Mouse (Mus musculus) heart, adult 18-20 months (tissue): Measurements from ENCODE around the gene Wtap. TPM values are rescaled to one million over a fixed set of nuclear protein-coding genes. Genes with fewer than 3 reads are reported as not detected.
"Not testable (repeated sequence)": the region's sequence is repeated elsewhere in the genome, so short reads cannot be mapped to it uniquely, and the experiment has no call there.

Experiments
- DNase-seq, 2 experiments: peaks; one replicate each; pipeline ENCODE4 v3.0.0; 2021 to 2022; ENCODE audit warnings: mixed read lengths in 1 of 2
- long read RNA-seq, 2 experiments: library from polyadenylated mRNA; stranded (forward); transcript quantifications; one replicate each; pipeline ENCODE4 v2.0.0; 2021
- total RNA-seq, 2 experiments: library from RNA; stranded (reverse); gene quantifications; 2 replicates each; pipeline ENCODE4 v1.2.3; 2021

Wtap gene
- 10 to 100 TPM; 30.2 to 34.1 TPM for total RNA-seq
- long read RNA-seq, experiment 1, transcript Wtap-205 (6 exons, 2,442 nt): minor isoform, 6 of 25 reads
- long read RNA-seq, experiment 1, transcript Wtap-204 (6 exons, 3,187 nt): major isoform, 12 of 25 reads
- long read RNA-seq, experiment 1, partial matches to known transcripts: 0 of 25 reads
- long read RNA-seq, experiment 1, other reads (novel, unspliced or antisense): 2 of 25 reads
- long read RNA-seq, experiment 2, transcript Wtap-203 (8 exons, 2,060 nt): major isoform, 5 of 15 reads
- long read RNA-seq, experiment 2, partial matches to known transcripts: 0 of 15 reads
- long read RNA-seq, experiment 2, other reads (novel, unspliced or antisense): 0 of 15 reads

DNA sequence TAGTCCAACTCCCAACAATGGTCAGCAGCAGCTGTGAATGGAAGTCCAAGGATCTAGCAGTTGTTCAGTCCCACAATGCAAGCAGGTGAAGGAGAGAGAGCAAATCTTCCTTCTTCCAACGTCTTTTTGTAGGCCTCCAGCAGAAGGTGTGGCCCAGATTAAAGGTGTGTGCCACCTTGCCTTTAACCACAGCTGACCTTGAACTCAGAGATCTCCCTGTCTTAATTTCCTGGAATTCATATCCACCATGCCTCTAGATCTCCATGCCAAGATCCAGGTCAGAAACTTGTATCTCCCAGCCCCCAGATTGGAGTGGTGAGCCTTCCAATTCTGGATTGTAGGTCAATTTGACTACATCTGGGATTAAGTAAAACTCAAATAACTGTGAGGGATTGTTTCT, at the start of gene Wtap:
Wtap (minus strand) TSS at position 101 of the 400 bp plus-strand sequence.
- DNase-seq: no peak

DNA sequence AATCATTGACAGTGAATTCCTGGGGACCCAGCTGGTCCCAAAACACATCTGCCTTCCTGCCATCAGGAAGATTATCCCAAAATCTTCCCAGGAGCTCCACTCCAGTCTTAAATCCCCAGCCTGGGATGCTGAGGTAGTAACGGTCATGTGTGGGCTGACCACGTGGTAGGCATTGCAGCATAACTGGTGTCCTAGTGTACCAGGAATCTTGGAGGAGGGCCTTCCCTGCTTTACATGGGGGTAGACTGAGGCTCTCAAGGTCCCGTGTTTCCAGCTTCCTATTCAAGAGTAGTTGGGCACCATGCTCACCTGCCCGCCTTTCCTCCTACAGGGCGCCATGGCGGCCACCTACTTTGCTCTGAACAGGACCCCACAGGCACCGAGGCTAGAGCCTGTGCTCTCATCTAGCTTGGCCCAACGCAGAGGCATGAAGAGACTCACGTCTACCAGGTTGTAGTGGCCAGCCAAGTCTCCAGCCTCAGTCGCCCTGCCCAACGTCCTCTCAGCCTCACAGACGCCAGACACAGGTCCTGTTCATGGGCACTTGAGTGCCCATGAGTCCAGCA, 42.7 kb upstream of the Wtap start:
- DNase-seq: not testable (repeated sequence)

DNA sequence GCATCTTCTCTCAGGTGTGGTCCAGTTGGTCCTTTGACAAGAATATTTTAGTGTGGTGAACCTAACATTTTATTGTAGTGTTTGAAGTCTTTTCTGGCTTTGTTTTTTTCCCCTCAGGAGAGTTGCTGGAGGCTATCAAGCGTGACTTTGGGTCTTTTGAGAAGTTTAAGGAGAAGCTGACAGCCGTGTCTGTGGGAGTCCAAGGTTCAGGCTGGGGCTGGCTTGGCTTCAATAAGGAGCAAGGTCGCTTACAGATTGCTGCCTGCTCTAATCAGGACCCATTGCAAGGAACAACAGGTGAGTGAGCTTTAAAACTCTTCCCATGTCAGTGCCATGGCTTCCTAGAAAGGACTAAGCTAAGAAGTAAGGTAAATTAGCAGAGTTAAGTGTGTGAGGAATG, 19.3 kb upstream of the Wtap start:
- no peak for DNase-seq

DNA sequence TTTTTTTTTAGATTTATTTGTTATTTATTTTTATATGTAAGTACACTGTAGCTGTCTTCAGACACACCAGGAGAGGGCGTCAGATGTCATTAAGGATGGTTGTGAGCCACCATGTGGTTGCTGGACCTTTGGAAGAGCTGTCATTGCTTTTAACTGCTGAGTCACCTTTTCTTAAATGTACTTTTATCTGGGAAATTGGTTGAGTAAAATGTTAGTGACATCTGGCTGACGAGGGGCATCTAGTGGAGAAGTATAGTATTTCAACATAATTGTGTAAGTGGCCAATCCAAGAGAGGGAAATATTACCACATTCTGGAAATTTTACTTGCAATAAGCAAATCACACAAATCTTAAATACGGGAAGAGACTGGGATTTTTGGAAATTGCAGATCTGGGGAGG, 15.9 kb upstream of the Wtap start:
- peak; percentile 58 to 75 for DNase-seq

DNA sequence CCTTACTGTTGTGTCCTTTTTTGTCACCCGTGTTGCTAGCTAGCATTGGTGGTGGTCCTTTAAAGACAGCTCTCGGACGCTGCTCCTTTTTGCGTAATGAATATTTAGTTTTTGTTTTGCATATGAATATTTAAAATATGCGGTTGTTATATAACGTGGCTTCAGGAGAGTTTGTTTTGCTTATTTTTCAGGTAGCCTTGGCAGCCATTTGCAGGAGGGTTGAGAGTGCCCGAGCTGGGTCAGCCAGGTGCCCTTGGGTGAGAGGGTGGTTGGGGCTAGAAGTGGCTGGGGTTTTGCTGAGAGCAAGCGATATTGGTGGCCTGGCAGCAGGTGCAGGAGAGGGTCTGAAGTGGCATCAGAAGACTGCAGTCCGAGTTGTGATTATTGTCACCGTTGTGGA, 14.6 kb upstream of the Wtap start:
- peak; percentile 15 to 46 for DNase-seq

DNA sequence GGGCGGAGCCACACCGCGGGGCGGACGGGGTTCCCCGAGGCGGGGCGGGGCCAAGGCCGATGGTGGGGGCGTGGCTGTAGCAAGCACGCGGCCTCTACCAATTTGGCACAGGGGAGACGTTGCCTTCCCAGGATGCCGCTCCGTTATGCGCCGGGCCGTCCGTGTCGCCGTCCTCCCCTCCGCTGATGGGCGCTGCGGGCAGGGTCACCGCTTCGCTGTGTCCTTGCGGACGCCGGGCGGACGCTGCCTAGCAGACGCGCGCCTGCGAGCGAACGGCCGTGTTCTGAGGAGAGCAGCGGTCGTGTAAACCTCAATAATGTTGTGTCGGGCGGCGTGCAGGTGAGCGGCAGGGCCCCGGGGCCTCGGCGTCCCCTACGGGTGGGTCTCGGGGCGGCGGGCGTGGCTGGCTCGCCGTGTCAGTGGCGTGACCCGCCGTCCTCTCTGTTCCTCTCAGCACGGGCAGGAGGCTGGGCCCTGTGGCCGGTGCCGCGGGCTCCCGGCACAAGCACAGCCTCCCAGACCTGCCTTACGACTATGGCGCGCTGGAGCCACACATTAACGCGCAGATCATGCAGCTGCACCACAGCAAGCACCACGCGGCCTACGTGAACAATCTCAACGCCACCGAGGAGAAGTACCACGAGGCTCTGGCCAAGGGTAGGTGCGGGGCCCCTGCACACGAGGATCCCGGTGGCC, 13.9 kb upstream of the Wtap start:
- DNase-seq: peak; percentile 99

DNA sequence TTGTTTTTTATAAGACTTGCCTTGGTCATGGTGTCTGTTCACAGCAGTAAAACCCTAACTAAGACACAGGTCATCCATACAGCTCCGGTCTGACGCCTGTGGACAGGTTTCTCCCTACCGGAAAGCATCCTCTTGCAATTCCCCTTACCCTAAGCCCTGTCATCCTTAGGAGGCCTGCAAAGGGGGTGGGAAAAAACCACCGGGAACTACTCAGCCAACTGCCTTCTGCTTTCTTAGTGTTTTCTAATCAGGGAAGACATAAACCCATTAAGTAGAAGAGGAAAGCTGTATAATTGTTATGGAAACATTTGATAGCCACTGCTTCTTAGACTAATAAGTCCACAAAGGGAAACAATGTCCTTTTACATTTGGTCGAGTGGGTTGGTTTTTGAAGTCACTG, 13.0 kb upstream of the Wtap start:
- no peak for DNase-seq

DNA sequence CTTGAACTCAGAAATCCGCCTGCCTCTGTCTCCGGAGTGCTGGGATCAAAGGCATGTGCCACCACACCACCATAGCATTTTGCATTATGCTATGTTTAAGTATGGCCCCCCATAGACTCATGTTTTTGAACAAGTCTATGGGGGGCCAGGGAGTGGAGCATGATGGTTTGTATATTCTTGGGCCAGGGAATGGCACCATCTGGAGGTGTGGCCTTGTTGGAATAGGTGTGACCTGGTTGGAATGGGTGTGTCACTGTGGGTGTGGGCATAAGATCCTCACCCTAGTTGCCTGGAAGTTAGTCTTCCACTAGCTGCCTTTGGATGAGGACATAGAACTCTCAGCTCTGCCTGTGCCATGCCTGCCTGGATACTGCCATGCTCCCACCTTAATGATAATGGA, 12.6 kb upstream of the Wtap start, which contains the start of gene Sod2:
Sod2 (plus strand) TSS at position 301 of the 400 bp plus-strand sequence.
- not testable (repeated sequence) for DNase-seq

DNA sequence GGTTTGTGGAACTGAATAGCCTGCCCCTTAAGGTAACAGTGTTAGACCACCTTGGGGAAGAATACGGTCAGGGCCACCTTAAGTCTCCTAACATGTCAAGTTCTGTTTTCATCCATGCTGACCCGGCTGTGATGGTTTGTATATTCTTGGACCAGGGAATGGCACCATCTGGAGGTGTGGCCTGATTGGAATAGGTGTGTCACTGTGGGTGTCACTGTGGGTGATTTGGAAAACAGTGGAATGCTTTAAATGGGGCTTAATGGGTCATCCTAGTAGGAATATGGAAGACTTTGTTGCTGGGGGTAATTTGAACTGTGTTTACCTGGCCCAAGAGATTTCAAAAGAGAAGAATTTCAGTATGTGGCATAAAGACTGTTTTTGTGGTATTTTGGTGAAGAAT, 10.5 kb upstream of the Wtap start:
- DNase-seq: not testable (repeated sequence)

DNA sequence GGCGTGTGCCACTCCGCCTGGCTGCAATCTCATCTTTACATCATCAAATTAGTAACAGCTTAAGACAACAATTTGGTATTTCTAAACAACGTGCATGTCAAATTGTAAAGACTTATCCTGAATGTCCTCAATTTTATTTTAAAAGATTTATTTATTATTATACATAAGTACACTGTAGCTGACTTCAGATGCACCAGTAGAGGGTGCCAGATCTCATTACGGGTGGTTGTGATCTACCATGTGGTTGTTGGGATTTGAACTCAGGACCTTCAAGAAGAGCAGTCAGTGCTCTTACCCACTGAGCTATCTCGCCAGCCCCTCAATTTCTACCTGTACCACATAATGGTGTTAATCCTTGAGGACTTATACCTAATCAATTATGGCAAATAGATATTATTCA, 8.3 kb upstream of the Wtap start:
- DNase-seq: not testable (repeated sequence)

DNA sequence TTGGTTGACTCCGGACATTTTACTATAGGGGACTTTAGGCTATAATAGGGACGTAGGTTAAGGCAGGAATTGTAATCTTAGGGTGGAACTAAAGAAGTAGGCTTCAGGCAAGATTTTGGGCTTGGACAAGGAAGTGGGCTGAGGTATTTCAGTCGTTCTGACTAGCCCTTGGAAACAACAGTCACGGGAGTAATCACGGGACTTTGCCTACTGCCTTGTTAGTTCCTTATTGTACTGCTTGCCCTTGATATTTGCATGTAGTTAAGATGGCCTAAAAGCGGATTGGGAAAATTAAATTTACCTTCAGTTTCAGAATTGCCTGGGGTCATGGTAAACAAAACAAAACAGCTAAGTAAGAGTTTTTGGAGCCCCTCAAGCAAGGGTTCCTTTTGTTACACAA, 5.1 kb upstream of the Wtap start:
- no peak for DNase-seq

DNA sequence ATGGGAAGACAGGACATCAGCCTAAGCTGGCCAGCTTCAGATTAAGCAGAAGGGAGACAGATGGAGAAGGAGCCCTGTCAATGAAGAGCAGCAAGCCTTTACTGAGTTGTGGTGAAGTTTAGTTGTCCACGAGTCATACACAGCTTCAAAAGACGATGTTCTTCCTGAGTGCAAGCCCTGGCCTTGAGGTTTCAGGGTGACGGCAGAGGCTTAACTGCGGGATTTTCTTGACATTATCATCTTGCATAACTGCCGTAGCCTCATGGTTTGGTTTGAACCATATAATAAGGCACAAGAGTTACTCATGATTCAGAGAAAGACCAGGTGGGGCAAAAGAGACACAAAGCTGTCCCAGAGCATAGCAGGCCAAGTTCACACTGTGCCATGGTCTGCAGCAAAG, 3.9 kb upstream of the Wtap start:
- no peak for DNase-seq

DNA sequence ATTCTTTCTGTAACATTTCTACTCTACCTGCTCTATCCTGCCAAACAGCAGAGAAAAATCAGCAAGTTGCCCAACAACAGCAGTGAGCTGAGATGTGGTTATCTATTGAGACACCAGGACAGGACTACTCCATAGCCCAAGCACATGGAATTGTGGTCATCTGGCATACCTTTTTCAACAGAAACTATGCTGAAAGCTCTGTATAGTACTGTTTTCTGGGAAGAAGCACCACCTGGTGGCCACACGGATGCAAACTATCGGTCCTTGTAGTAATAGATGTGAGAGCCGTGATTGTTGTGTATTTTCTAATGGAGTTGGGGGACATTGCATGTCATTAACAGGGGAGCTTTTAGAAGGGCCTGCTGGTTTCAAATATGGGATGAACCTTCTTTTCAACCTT, 2.4 kb upstream of the Wtap start:
- peak; percentile 26 to 61 for DNase-seq

DNA sequence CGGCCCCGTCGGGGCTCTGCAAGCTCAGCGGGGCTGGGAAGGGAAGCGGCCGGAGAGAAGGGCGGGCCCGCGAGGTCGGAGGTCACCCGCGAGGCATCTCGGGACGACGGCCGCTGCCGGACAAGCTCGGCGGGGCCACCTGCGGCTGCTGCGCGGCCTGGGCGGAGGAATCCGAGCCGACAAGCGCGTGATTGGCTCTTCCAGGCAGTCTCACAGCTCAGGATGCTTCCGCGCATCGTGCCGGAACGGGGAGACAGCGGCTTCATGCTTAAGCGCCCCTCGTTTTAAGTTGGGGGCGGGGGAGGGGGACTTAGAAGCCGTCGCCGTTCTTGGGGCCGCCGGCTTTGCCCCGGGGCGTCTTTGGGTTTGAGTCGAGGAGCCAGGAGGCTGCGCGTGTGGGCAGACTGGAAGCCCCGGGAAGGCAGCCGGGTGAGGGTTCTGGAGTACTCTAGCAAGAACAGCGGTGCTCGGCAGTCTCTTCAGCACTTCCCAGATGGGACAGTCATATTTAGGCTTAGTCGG, 1.4 kb downstream of the Wtap start:
- DNase-seq: peak; percentile 92 to 98

DNA sequence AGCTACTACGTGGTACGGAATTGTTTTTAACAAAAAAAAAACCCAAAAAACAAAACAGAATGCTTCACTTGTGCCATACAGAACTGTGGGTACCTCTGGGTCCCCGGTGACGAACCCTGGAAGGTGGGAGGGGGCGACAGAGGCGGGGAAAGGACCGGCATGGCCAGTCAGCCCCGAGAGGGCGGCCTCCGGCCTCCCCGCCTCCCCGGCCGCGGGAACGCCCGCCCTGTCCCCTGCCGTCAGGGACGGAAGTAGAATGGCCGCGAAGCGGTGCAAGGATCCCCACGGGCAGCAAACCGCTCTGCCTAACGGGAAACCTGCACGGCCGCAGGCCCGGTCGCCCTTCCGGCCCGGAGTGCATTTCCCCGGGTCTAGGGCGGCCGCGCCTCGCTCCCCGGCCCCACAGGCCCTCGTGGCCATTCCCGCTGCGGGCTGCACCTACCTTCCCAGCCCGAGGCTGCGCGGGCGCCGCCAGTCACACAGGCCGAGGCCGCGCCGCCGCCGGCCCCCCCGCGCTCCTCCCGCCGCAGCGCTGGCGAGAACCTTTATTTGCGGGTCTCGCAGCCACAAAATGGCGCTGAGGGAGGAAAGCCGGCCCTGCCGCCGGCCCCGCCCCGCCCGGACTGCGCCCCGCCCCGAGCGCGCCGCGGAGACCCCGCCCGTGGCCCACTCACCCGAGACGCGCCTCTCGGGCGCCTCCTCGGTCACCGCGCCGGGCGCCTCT, 2.2 kb downstream of the Wtap start:
- peak; percentile 92 to 93 for DNase-seq

DNA sequence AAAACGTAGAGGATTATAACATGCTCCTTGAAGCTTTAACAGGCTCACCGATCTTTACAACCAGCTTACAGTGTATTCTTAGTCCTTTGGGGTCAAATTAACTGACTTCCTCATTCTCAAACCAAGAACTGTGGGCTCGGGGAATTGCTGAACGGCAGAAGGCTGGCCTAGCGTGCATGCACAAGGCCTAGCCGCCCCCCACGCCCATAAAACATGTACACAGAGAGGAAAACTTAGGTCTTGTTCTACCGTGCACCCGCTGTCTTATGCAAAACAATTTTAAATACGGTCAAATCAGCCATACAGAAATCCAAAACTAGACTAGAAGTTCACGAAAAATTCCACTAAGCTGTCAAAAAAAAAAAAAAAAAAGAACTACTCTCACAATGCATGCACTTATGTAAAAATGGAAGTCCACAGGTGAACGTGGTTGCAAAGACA, 2.8 kb downstream of the Wtap start:
- DNase-seq: peak; percentile 36

DNA sequence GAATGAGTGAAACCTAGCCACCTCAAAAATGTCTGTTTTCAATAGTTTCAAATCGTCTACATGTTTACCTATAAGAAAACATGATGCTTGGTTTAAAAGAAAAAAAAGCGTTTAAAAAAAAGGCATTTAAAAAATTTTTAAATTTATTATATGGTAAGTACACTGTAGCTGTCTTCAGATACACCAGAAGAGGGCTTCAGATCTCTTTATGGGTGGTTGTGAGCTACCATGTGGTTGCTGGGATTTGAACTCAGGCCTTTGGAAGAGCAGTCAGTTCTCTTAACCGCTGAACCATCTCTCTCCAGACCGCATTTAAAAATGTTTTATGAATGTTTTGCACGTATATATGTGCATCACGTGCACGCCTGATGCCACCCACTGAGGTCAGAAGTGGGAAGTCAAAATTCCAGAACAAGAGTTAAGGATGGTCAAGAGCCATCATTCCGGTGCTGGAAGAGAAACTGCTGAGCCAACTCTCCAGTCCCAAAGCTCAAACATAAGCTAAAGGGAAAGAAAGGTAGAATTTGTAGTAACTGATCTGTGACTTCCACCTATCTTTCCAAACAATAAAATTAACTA, 3.3 kb downstream of the Wtap start:
- no peak for DNase-seq

DNA sequence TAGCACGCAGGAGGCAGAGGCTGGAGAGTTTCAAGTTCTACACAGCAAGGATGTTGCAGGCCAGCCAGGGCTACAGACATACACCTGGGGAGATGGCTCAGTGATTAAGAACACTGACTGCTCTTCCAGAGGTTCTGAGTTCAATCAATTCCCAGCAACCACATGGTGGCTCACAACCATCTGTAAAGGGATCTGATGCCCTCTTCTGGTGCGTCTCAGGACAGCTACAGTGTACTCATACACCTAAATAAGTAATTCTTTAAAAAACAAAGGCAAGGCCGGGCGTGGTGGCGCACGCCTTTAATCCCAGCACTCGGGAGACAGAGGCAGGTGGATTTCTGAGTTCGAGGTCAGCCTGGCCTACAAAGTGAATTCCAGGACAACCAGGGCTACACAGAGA, 5.9 kb downstream of the Wtap start:
- peak in 1 of 2 experiments; percentile 24 for DNase-seq

DNA sequence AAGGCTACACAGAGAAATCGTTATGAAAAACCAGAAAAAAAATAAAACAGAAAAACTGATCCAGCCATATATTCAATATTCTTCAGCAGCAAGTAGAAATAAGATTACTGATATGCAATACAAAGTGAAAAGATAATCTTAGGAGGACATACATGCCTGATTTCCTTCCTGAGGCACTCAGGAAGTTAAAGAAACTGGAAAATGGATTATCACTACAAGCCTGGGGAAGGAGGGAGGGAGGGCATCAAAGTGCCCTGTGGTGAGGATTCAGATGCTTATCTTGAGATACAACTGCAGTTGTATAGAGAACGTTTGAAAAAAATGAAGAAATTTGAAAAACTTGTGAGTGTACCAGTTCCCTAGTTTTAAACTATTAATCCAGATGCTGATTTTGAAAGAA, 10.0 kb downstream of the Wtap start:
- no peak for DNase-seq

DNA sequence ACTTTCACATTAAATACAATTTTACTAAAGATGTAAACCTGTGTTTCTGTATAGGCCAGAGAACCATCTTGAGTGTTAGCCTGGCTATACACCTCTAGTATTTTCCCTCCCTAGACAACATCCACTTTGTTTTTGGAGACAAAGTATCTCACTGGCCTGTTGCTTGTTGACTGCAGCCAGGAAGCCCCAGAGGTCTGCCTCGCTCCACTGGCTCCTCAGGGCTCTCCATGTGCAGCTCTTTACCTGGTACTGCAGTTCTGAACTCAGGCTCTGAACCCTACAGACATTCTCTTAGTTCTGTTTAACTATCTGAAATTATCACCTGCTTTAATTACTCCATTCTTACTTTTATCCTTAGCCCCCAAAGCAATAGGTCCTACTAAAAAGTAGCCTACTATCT, 15.4 kb downstream of the Wtap start:
- DNase-seq: no peak

DNA sequence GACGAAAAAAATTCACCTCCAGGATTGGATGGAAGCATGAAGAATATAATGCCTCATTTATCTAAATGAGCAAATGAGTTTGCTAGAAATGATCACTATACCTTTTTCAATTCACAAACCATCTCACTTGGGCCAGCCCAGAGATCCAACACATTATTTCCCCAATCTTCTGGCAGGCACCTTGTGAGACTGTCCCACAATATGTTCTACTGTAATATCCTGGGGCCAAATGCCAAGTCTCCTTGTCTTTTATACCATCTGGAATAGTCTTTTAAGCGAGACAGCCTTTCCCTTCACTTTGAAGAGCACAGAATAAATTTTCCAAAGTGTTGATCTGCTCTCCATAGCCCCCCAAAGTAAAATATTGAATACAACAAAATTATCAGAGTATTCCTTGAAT, 20.1 kb downstream of the Wtap start:
- DNase-seq: no peak

DNA sequence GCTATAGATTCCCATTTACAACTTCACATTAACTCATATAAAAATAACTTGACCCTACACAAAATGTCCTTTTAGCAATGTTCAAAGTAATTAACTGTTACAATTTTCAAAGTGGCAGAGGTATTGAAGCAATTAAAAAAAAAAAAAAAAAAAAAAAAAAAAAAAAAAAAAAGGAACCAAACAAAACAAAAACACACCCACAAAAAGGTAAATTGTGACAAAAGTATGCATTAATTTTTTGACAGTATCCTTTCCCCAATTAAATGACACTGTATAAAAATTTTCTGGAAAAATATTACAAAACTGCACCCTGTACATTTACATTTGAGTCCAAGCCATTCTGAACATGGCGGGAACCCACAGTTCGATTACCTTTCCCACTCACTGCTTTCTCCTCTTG, 26.8 kb downstream of the Wtap start:
- no peak for DNase-seq
